Mouse (Mus musculus): ENCODE data around the gene Arid5b. TPM values are rescaled to one million over a fixed set of nuclear protein-coding genes. Genes with fewer than 3 reads are reported as not detected.

Gene Arid5b
- total RNA-seq, 2 experiments from 2014 or later = 0.59 to 1.6 TPM

DNA sequence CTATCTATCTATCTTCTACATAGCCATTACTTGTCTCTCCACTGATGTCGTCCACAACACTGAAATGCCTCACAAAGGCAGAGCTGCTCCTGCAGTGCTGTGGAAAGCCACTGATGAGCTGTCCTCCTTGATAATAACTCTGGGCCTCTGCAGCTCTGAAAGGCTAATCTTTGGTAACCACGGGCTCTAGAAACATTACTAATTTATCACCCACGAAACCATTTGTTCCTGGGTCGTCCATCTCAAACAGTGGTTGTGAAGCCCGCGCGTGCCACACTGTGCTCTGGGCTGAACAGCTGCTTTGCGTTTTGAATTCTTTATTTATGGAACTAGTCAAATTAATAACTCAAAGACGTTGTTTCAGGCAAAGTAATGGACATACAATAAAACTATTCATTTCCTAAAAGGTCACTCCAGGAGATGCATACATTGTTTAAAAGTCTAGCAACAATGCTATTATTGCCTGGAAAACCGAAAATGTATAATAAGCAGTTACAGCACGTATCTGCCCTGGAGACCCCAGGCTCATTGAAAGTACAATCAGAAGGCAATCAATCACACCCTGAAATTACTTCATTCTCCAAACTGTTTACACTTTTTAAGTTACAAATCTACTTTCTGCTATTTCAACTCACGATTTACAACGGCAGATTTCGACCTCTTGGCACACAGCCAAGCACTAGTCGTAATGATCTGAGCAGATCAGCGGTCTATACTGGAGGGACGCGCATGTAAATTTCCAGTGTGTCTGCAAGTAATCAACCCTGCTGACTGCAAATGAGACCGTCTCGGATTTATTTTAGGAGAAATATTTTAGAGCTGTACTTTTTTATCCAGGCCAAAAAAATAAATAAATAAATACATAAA is 70.5 kb downstream of the Arid5b start:
- ATAC-seq (replicated peaks; ENCODE audit: low FRiP score, low TSS enrichment, poor library complexity, severe bottlenecking) = peak; percentile 75

DNA sequence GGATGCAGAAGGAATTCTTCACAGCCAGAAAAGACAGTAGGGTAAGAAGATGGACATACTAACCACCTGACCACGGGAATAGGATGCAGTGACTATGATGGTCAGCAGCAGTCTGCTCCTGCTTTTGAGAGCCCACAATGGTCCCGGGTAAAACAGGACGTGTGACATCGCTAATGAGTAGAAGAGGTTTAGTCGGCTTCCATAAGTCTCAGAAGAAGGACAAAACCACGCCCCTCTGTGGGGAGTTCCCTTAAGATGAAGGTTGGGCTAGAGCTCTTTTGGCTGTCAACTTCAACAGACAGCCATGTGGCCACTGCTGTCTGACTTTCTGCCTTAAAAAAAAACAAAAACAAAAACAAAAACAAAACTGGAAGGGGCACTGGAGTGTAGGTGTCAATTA is 74.1 kb downstream of the Arid5b start:
- no peak for ATAC-seq (replicated peaks; ENCODE audit: low FRiP score, low TSS enrichment, poor library complexity, severe bottlenecking)

DNA sequence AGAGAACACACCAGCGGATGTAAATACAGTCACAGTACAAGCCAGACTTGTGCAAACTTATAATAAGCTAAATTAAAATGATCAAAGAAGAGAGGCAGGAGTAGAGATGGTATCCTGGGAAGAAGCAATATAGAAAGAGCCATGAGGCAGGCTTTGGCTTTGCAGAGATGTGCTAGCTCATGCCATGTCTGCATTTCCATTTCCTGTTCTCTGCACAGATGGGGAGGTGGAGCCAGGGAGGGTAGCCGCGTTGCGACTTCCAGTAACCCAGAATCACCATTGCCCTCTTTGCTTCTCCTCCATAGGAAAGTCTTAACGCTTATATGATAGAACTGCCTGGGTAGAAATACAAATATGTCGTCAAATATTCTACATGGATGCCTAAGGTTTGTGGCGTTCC is 74.7 kb downstream of the Arid5b start:
- ATAC-seq (replicated peaks; ENCODE audit: low FRiP score, low TSS enrichment, poor library complexity, severe bottlenecking) = no peak

DNA sequence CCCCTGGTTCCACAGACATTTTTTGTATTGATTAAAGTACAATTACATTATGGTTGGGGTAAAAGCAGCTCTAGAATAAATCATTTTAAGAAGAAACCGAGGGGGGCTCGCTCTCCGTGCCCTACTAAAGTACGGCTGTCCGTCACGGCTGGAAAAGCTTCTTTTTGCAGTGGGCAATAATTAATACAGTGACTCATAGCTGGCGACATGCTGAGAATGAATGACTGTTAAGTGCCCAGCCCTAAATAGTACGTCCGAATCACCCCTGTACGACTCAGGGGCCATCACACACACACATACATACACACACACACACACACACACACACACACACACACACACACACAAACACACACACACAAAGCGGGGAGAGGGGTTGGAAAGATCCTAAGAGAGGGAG is 75.2 kb downstream of the Arid5b start:
- ATAC-seq (replicated peaks; ENCODE audit: low FRiP score, low TSS enrichment, poor library complexity, severe bottlenecking) = no peak

DNA sequence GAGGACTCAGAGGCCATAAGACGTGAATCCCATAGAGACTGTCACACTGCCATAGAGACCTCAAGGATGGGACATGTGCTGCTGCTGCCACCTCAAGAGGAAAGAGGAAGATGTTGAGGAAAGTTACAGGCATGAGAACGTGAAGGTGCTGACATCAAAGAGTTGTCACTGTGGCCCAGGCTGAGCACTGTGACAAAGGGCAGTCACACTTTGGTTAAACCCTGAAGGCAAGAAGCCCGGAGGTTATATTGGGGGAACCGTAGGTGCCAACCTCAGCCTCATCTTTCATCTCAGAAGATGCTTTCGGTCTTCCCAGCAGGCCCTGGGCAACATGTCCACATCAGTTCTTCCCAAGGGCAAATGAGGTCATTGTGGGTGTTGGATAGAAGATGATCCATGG is 79.1 kb downstream of the Arid5b start:
- ATAC-seq (replicated peaks; ENCODE audit: low FRiP score, low TSS enrichment, poor library complexity, severe bottlenecking) = no peak

DNA sequence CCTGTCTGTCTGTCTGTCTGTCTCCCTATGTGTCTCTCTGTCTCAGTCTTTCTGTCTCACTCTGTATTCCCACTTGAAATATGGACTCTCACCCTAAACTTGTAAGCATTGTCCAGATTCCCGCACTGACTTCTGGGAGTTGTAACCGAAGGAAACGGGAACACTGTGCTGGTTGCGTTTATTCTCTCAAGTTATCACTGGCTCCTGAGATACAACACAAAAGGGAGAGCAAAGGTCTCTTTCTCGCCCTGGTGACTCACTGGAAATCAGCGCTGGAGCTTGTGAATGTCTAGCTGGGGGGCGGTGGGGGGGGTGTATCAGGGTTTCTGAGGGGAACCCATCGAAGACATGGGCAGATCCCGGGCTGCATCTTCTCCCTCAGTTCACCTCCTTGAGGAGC is 82.2 kb downstream of the Arid5b start:
- no peak for ATAC-seq (replicated peaks; ENCODE audit: low FRiP score, low TSS enrichment, poor library complexity, severe bottlenecking)

DNA sequence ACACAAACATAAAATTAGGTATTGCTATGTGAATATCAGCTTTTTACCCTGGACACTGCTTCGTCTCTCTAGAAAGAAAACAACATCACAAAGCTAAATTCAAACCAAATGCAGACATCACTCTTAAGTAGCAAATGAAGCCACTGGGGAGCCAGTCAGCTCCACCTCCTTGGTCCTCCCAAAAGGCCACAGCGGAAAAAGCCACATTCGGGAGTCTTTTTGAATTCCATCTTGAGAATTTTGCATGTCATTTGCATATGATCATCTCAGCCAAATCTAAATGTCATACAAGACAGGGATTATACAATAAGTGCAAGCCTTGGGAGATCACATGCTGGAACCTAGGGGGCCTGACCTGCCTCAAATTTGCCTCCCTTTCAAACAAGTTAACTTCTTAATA is 85.0 kb downstream of the Arid5b start:
- ATAC-seq (replicated peaks; ENCODE audit: low FRiP score, low TSS enrichment, poor library complexity, severe bottlenecking) = no peak

DNA sequence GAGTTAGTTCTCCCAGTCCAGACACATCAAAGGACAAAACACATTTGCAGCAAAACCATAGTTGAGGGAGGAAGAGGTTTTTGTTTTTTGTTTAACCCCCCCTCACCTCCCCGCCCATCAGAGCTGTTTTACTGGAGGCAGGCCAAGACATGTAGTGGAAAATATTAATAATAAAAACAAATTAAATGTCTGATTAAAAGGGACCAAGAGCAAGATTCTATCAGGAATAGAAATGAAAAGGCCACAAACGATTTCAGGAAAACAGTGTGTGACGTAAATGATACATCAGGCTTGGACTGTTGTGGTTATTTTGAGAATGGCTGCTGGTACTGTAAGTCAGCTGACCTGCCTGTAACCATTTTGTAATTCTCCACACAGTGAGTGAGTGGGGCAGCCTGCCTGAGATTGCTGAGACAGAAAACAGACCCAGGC is 85.7 kb downstream of the Arid5b start:
- no peak for ATAC-seq (replicated peaks; ENCODE audit: low FRiP score, low TSS enrichment, poor library complexity, severe bottlenecking)

DNA sequence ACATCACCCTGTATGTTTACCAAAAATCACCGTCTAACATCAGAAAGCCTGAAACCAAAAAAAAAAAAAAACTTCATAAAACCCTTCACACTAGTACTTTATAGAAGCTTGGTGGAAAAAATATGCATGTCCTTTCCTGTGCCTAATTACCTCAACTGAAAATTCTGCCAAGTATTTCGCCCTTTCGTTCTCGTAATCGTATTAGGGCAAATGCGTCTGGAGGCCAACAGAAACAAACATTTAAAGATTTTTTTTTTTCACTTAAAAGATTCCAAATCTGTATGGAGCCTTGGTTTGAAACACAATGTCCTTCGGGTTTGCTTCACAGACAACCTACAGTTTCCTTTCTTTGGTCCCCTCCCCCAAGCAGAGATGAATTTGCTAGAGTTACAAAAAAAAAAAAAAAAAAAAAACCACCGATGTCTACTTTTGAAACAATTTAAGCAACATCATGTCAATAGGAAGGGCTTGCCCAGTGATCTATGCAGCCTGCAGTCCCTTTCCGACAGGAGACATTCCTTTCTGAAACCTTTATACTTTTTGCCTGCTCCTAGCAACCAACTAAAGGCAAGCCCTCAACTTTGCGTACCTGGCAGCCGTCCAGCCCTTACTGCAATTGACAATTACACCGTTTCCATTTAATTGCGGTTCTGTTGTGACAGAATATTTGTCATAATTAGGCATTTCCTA is 86.7 kb downstream of the Arid5b start:
- ATAC-seq (replicated peaks; ENCODE audit: low FRiP score, low TSS enrichment, poor library complexity, severe bottlenecking) = 0 out of 2 replicates have a peak, but pooled peaks have one; percentile 34

DNA sequence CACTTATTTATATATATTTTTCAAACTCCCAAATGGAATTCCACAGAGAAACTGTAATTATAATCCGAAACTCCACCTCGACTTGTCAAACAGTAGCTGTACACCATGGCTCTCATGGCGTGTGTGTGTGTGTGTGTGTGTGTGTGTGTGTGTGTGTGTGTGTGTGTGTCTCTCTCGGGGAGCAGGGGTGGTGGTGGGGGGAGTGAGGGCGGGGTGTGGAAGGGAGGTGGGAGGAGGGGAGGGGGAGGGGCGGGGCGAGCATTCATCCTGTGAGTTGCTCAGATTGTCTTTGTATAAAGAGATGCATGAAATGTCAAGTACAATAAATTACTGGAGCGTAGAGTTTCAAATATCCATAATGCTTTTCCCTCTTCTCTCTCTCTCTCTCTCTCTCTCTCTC is 87.4 kb downstream of the Arid5b start:
- ATAC-seq (replicated peaks; ENCODE audit: low FRiP score, low TSS enrichment, poor library complexity, severe bottlenecking) = no peak

DNA sequence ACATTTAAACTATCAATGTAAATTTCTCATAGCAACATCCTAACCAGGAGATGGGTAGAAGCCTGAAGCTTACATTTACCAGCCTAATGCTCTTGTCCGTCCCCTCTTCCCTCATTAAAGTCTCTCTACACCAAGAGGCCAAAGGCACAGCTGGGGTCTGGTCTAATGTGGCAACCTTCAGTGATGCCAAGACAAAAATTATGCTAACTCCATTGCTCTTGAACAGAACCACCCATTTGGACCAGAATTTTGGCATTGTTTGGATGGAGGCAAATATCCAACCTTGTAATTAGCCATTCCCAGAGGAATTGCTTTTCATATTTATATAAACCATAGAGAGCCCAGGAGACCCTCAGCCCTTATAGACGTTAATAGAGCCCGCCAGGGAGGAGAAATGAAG is 88.7 kb downstream of the Arid5b start:
- ATAC-seq (replicated peaks; ENCODE audit: low FRiP score, low TSS enrichment, poor library complexity, severe bottlenecking) = no peak

DNA sequence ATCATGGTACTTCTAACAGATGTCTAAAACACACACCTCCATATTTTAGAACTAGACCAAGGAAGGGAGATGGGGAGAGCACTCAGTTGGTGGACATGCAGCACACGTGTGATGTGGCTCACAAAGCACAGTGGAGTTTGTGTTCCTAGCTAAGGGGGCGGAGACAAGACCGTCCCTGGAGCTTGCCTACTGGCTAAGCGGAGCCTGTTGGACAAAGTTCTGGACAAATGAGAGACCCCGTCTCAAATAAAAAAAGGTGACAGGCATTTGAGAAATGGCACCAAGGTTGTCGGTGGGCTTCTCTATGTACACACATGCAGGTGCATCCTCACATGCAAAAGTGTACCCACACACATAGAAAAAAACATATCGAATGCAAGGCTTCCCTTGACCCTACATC is 95.4 kb downstream of the Arid5b start:
- ATAC-seq (replicated peaks; ENCODE audit: low FRiP score, low TSS enrichment, poor library complexity, severe bottlenecking) = no peak

DNA sequence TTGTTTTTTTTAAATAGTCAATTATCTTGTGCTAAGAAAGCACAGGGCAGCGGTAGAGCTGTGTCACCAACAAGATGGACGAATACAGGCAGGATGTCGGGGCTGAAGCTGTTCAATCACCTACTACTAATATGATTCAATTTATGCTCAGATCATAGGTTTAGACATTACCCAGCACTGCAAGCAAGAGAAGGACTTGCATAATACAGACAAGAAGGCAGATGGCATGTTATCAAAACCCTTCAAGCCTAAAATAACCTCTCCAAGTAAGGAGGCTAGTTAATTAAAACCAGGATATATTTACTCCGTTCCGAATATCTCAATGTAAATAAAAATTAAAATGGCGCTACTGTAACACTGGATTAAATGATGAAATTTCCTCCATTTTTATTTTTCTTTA is 96.3 kb downstream of the Arid5b start:
- no peak for ATAC-seq (replicated peaks; ENCODE audit: low FRiP score, low TSS enrichment, poor library complexity, severe bottlenecking)

DNA sequence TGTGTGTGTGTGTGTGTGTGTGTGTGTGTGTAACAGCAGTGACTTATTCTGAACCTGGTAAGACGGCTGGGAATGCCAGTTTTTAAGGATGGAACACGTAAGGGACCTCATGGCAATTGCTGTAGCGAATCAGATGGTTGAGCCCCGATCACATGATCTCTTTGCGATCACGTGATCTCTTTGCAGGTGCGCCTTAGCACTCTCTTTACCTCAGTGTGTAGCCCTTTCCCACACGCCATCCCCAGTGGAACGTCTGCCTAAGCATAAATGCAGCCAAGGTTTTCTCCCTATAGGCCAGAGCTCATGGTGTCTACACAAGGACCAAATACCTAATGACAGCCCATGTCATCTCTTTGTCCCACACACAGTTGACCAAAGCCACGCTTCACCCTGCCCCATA is 97.4 kb downstream of the Arid5b start:
- no peak for ATAC-seq (replicated peaks; ENCODE audit: low FRiP score, low TSS enrichment, poor library complexity, severe bottlenecking)

DNA sequence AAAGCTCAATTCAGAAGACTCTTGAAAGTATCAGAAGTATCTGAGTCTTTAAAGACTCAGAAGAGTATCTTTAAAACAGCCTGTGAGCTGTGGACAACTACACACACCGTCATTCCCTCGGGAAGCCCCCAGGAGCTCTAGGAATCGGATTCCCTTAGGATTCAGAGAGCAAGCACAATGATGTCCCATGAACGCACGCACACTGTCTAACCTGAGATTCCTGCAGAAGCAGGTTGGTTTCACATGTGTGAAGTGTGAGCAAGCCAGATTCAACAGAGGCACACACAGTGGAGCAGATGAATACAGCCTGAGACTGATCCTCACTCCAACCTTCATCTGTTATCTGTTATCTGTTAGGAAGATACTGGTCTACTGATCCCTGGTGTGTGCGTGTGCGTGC is 97.8 kb downstream of the Arid5b start:
- no peak for ATAC-seq (replicated peaks; ENCODE audit: low FRiP score, low TSS enrichment, poor library complexity, severe bottlenecking)

DNA sequence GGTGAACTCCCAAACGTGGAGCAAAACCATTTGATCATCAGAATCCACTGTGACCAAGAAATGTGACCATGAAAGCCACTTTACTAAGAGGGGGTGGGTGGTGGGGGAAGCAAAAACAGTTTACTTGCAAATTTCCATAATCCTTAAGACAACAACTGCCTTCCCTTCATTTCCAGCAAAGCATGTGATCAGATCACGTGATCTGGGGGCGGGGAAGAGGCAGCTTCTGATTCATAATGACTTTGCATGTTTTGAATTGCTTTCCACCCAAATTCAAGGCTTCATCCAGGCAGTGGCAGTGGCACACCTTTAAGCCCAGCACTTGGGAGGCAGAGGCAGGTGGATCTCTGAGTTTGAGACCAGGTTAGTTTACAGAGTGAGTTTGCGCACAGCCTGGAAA is 98.4 kb downstream of the Arid5b start:
- ATAC-seq (replicated peaks; ENCODE audit: low FRiP score, low TSS enrichment, poor library complexity, severe bottlenecking) = no peak

DNA sequence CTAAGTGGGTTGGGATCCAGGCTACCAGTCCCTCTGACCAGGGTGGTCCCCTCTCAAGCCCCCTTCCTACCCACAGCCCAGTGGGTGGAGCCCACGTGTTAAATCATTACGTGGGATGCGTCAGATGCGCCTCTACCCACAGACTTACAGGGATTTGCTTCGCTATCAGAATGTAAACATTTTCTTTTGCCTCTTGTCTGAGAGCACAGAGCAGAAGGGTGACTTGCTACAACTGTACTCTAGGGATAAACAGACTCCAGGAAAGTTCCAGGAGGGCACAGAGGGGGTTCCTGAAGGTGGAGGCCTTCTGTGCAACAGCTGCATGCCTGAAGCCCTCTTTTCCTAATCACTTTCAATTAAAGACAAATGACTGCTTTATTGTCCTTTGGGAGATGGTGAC is 98.8 kb downstream of the Arid5b start:
- ATAC-seq (replicated peaks; ENCODE audit: low FRiP score, low TSS enrichment, poor library complexity, severe bottlenecking) = no peak

DNA sequence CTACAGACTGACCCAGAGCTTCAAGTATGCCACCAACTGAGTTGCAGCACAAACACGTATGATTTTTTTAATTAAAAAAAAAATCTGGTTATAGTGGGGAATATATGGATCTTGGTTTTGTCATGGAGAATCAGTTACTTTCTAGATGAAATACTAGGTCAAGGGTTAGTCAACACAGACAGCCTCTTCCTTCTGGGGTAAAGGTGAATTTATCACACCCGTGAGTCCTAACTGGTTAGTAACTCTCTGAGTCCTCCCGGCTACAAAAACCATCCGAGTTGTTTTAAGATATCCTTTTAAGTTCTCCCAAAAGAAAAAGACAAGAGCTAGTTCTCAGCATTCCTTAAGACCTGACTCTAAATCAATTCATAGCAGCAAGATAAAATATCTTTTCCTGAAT is 99.2 kb downstream of the Arid5b start:
- ATAC-seq (replicated peaks; ENCODE audit: low FRiP score, low TSS enrichment, poor library complexity, severe bottlenecking) = no peak

DNA sequence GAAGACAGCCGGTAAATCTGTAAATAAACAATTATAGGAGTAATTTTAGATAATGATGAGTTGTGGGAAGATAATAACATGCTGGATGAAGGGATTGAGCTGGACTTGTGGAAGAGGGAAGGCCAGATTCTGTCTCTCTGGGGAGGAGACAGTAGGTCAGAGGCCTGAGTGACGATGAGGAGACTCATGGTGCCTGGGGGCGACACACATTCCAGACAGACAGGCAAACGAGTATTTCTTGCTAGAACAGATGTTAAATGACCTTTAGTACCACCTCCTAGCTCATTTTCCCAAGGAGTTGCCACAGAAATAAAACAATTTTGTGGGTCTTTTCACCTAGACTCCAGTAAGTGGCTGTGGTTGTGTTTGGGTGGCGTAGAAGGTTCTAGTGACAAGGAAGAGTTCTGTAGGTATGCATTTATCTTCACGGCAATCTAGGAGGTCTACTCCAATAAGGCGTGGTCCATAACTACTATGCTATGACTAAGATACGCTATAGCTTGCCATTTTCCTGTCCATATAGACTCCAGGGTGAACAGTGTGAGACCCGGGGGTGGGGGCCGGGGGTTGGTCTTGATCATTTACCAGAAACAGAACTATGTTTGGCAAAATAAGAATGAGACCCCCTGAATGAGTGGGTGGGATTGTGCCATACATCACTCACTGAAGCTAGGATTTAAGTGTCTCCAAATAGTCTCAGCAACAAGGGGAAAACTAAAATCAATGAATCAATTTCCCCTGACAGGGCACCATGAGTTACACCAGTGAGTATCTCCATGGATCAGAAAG is 100.6 kb downstream of the Arid5b start:
- ATAC-seq (replicated peaks; ENCODE audit: low FRiP score, low TSS enrichment, poor library complexity, severe bottlenecking) = no peak

DNA sequence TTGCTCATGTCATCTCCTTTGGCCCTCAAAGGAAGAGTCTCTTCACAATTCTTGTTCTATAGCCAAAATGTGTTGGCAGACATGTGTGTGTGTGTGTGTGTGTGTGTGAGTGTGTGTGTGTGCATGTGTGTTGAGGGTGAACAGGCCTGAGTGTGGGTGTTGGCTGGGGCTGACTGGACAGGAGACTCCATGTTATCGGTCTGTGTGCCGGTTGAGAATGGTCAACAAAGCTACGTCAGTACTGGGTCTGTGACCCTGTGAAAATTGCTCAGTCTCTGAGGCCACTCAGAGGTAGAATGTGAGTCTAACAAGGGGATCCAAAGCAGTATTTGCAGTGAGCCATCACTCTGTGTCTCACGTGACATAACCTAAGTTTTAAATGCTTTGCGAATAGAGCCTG is 102.7 kb downstream of the Arid5b start:
- ATAC-seq (replicated peaks; ENCODE audit: low FRiP score, low TSS enrichment, poor library complexity, severe bottlenecking) = no peak
